Mouse (Mus musculus) bone marrow macrophage, adult 2 months (primary cell): ENCODE data around the gene Znrf4.

Experiments
- CTCF ChIP-seq: IDR thresholded peaks from 2 replicates; pipeline ENCODE4 v1.5.1; 2012; ENCODE audit warnings: low read depth, mild to moderate bottlenecking, low read length, moderate library complexity
- POLR2A ChIP-seq: IDR thresholded peaks from 2 replicates; pipeline ENCODE4 v1.6.1; 2012; ENCODE audit warnings: mild to moderate bottlenecking, low read depth, low read length, borderline replicate concordance

- TF ChIP-seq POLR2A: no peak
- no peak for TF ChIP-seq CTCF
These were observed 48.7 kb downstream of the Znrf4 start for GRCm38 (mm10) chr17:56463500-56463899.
